Mouse (Mus musculus) heart, embryonic 14.5 days (tissue): Measurements from ENCODE around the gene Tcf7l2. TPM values are rescaled to one million over a fixed set of nuclear protein-coding genes. Genes with fewer than 3 reads are reported as not detected.

Experiments used
- ATAC-seq: fragments of 200-750 bp; cut with Nextera tagmentation; 2 replicates; pipeline ENCODE4 v1.8.0; 2017; ENCODE audit warnings: low read depth, moderate TSS enrichment; ENCODE audit not compliant: insufficient number of reproducible peaks, insufficient read depth, low FRiP score
- H3K27ac ChIP-seq, 2 experiments: fragments of 200-500 bp in 1 of 2; fragments of 300-500 bp in 1 of 2; sonication (generic) in 1 of 2; replicated peaks in 1 of 2; 2 replicates each; pipeline ENCODE4 v1.5.1; 2012 to 2014; ENCODE audit warnings: low read depth in 2 of 2, low read length in 2 of 2, control low read depth in 1 of 2, mild to moderate bottlenecking in 1 of 2, mixed read lengths in 1 of 2; ENCODE audit not compliant: control insufficient read depth in 1 of 2, insufficient read depth in 1 of 2
- H3K27me3 ChIP-seq: fragments of 300-500 bp; sonication (generic); 2 replicates; pipeline ENCODE4 v1.6.1; 2014; ENCODE audit warnings: mild to moderate bottlenecking, low read length, control low read depth; ENCODE audit not compliant: control insufficient read depth, insufficient read depth
- H3K36me3 ChIP-seq: fragments of 300-500 bp; sonication (generic); 2 replicates; pipeline ENCODE4 v1.6.1; 2014; ENCODE audit warnings: mild to moderate bottlenecking, control low read depth, low read length, mixed read lengths; ENCODE audit not compliant: control insufficient read depth, insufficient read depth
- H3K4me1 ChIP-seq, 2 experiments: fragments of 200-500 bp in 1 of 2; fragments of 300-500 bp in 1 of 2; sonication (generic) in 1 of 2; 2 replicates each; pipeline ENCODE4 v1.6.1; 2012 to 2014; ENCODE audit warnings: low read length in 2 of 2, control low read depth in 1 of 2, mixed read lengths in 1 of 2; ENCODE audit not compliant: control insufficient read depth in 2 of 2, insufficient read depth in 2 of 2
- H3K4me2 ChIP-seq: fragments of 300-500 bp; sonication (generic); 2 replicates; pipeline ENCODE4 v1.6.1; 2014; ENCODE audit warnings: mild to moderate bottlenecking, low read length
- H3K4me3 ChIP-seq, 2 experiments: fragments of 200-500 bp in 1 of 2; fragments of 300-500 bp in 1 of 2; sonication (generic) in 1 of 2; 2 replicates each; pipeline ENCODE4 v1.5.1; 2012 to 2014; ENCODE audit warnings: low read length in 2 of 2, mild to moderate bottlenecking in 2 of 2, control low read depth in 1 of 2, low read depth in 1 of 2, moderate library complexity in 1 of 2; ENCODE audit not compliant: control insufficient read depth in 1 of 2, insufficient read depth in 1 of 2
- H3K9ac ChIP-seq: fragments of 300-500 bp; sonication (generic); 2 replicates; pipeline ENCODE4 v1.6.1; 2014; ENCODE audit warnings: mild to moderate bottlenecking, low read length
- H3K9me3 ChIP-seq: fragments of 300-500 bp; sonication (generic); 2 replicates; pipeline ENCODE4 v1.6.1; 2016; ENCODE audit warnings: low read length, control low read depth; ENCODE audit not compliant: control insufficient read depth
- WGBS: fragments of 180-500 bp; shearing (Covaris S2); extraction: QIAGEN DNeasy Blood & Tissue Kit; methylation state at CpG from one replicate; pipeline ENCODE4 v1.1.7; 2014; 5-methylcytosine and 5-hydroxymethylcytosine counted together
- polyA plus RNA-seq: library from polyadenylated mRNA; unstranded; fragments of >200 nt; fragmentation: Nextera tagmentation; extraction: Ambion mirVana; gene quantifications from 2 replicates; pipeline ENCODE4 v1.2.1, GENCODE M21; 2014

The Tcf7l2 gene
- polyA plus RNA-seq, 1 experiment from 2014 or later, result 56.7 TPM

- no peaks in the 10 kb centered on the region for H3K9me3 ChIP-seq
- H3K36me3 ChIP-seq, result no peaks in the 10 kb centered on the region
- H3K27ac ChIP-seq, result no peak overlapping the region
- H3K4me3 ChIP-seq, result no peak overlapping the region
- H3K4me1 ChIP-seq, result peaks cover 25 to 54% of the 10 kb centered on the region in 2 experiments
- no peak overlapping the region for H3K9ac ChIP-seq
- no peak overlapping the region for H3K4me2 ChIP-seq
- 60% methylated on average over 13 of the region's 13 CpGs for WGBS
- ATAC-seq, result no peak
- no peaks in the 10 kb centered on the region for H3K27me3 ChIP-seq
Observed at GRCm38 (mm10) chr19:55827613-55828259, 86.1 kb downstream of the Tcf7l2 start.

GRCm38 (mm10) chr19:55830976-55831559, 89.4 kb downstream of the Tcf7l2 start:
- no peak overlapping the region for H3K4me2 ChIP-seq
- 86% methylated on average over 9 of the region's 9 CpGs for WGBS
- ATAC-seq, result no peak
- peaks cover 16 to 31% of the 10 kb centered on the region in 2 experiments for H3K4me1 ChIP-seq
- H3K9me3 ChIP-seq, result peaks cover 5% of the 10 kb centered on the region
- H3K27me3 ChIP-seq, result no peaks in the 10 kb centered on the region
- H3K27ac ChIP-seq, result no peak overlapping the region
- H3K36me3 ChIP-seq, result 0 out of 2 replicates have a peak, but pooled peaks cover 6% of the 10 kb centered on the region
- no peak overlapping the region for H3K4me3 ChIP-seq
- no peak overlapping the region for H3K9ac ChIP-seq

- no peaks in the 10 kb centered on the region for H3K27me3 ChIP-seq
- peaks cover 13 to 28% of the 10 kb centered on the region in 2 experiments for H3K4me1 ChIP-seq
- H3K27ac ChIP-seq, result no peak overlapping the region
- peaks cover 5% of the 10 kb centered on the region for H3K9me3 ChIP-seq
- no peak for ATAC-seq
- 78% methylated on average over 4 of the region's 4 CpGs for WGBS
- H3K36me3 ChIP-seq, result 0 out of 2 replicates have a peak, but pooled peaks cover 6% of the 10 kb centered on the region
- H3K9ac ChIP-seq, result no peak overlapping the region
- H3K4me3 ChIP-seq, result no peak overlapping the region
- no peak overlapping the region for H3K4me2 ChIP-seq
Observed at GRCm38 (mm10) chr19:55832122-55832521, 90.5 kb downstream of the Tcf7l2 start.

GRCm38 (mm10) chr19:55833807-55834385, 92.3 kb downstream of the Tcf7l2 start:
- WGBS, result 95% methylated on average over 4 of the region's 4 CpGs
- Histone ChIP-seq H3K4me1 (peaks cover 13 to 34% of the 10 kb centered on the region in 2 experiments), H3K4me2 (no peak overlapping the region), H3K4me3 (no peak overlapping the region), H3K36me3 (0 out of 2 replicates have a peak, but pooled peaks cover 6% of the 10 kb centered on the region), H3K27me3 (no peaks in the 10 kb centered on the region), H3K9me3 (peaks cover 5% of the 10 kb centered on the region), H3K9ac (no peak overlapping the region), H3K27ac (no peak overlapping the region)
- ATAC-seq, result no peak

DNA sequence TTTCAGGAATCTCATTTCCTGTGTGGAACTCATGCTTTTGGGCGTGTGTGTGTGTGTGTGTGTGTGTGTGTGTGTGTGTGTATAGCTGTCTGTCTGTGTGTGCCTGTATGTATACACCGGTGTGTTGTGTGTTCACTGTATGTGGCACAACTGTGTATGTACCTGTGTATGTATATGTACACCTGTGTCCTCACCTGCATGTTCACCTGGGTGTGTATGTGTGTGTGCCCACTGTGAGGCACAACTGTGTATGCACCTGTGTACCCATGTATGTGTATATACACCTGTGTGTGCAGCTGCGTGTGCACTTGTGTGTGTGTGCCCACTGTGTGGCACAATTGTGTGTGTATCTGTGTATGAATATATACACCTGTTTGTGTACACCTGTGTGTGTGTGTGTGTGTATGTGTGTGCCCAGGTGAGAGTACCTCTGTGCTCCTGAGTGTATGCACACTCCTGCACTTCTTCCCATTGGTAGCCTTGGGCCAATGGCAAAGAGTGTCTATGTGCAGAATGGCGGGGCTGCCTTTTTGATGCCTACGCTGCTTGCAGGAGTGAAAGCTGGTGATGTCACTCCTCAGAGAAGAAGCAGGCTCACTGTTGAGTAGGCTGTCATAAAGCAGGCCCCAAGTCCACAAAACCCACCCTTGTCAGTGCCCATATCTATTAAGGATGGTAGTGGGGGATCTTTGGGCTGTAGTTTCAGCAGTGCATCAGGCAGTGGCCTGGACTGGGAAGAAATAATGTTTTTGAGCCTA, 95.5 kb downstream of the Tcf7l2 start:
- Histone ChIP-seq H3K27ac (0 out of 4 replicates have a peak overlapping the region, but pooled peaks of 1 of the 2 experiments have one; percentile 81), H3K27me3 (no peaks in the 10 kb centered on the region), H3K4me3 (no peak overlapping the region), H3K4me1 (peaks cover 25 to 48% of the 10 kb centered on the region in 2 experiments), H3K9ac (no peak overlapping the region), H3K4me2 (no peak overlapping the region), H3K9me3 (peaks cover 5% of the 10 kb centered on the region), H3K36me3 (0 out of 2 replicates have a peak, but pooled peaks cover 9% of the 10 kb centered on the region)
- WGBS, result 74% methylated on average over 5 of the region's 5 CpGs
- ATAC-seq, result no peak

DNA sequence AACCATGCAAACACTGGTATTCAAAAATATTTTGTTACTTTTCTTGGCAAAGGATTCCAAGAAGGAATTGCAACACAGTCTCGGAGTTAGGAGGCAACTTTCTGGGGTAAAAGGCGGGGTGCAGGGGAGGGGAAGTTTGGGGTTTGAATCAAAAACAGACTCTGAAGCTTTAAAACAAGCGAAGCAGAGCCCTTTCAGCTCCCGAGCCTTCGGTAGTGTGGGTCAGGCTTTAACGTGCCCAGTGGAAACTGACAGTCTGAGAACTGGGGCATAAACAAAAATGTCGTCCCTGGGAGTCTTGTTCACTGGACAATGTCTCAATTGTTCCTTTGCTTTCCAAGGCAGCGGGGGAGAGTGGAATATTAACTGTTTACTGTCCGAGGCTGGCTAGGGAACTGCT, 96.3 kb downstream of the Tcf7l2 start:
- WGBS, result 49% methylated on average over 9 of the region's 9 CpGs
- no peak for ATAC-seq
- Histone ChIP-seq H3K9me3 (peaks cover 5% of the 10 kb centered on the region), H3K9ac (peak overlapping the region; percentile 40; the same call in 1 of the 2 replicates), H3K27me3 (no peaks in the 10 kb centered on the region), H3K4me1 (peaks cover 27 to 52% of the 10 kb centered on the region in 2 experiments), H3K36me3 (0 out of 2 replicates have a peak, but pooled peaks cover 9% of the 10 kb centered on the region), H3K4me2 (peak overlapping the region; percentile 36), H3K4me3 (no peak overlapping the region), H3K27ac (peak overlapping the region in 1 of 2 experiments; percentile 81; a peak in 3 of 4 replicates)

DNA sequence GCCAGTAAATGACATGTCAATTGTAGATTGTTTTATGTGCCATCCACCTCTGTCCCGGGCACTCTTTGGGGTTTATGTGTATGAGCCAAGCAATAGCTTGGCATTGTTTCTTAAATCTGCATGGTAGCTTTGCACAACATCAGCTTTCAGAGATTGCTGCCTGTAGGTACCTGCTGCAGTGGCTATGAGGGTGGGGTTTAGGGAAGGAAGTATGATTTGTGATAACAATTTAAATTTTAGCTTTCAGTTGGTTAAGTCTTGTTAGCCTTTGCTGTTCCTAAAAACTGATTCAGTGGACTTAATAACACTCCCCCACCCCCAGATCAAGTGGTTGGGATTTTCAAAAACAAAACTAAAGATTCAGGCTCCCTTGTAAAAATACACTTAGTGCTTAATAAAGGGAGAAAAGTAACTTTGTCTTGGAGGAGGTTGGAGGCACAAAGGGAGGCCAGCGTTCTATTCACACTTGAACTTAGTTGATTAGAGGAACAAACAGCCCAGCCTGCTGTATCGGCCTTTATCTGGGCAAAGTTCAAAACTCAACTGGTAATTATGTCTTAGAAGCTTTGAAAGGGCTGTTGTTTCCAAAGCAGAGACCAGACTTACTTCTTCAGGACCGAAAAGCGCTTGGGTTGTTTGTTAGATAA, 96.9 kb downstream of the Tcf7l2 start:
- Histone ChIP-seq H3K36me3 (0 out of 2 replicates have a peak, but pooled peaks cover 7% of the 10 kb centered on the region), H3K9ac (peak overlapping the region; percentile 40; the same call in 1 of the 2 replicates), H3K9me3 (peaks cover 4% of the 10 kb centered on the region), H3K4me2 (peak overlapping the region; percentile 36), H3K4me3 (no peak overlapping the region), H3K4me1 (peaks cover 27 to 52% of the 10 kb centered on the region in 2 experiments), H3K27ac (peak overlapping the region; percentile 61 to 81), H3K27me3 (no peaks in the 10 kb centered on the region)
- 48% methylated on average over 5 of the region's 5 CpGs for WGBS
- no peak for ATAC-seq
